Mouse (Mus musculus) hindbrain, embryonic 12.5 days (tissue): ENCODE results near the gene Vps53. TPM values are rescaled to one million over a fixed set of nuclear protein-coding genes. Genes with fewer than 3 reads are reported as not detected.

Experiments
- ATAC-seq: fragments of 200-750 bp; cut with Nextera tagmentation; 2 replicates; pipeline ENCODE4 v1.8.0; 2017; ENCODE audit warnings: moderate TSS enrichment; ENCODE audit not compliant: low FRiP score
- H3K27ac ChIP-seq: fragments of 300-500 bp; sonication (generic); 2 replicates; pipeline ENCODE4 v1.5.1; 2016; ENCODE audit warnings: mild to moderate bottlenecking
- H3K27me3 ChIP-seq: fragments of 300-500 bp; sonication (generic); 2 replicates; pipeline ENCODE4 v1.6.1; 2016; ENCODE audit warnings: mild to moderate bottlenecking
- H3K36me3 ChIP-seq: fragments of 300-500 bp; sonication (generic); 2 replicates; pipeline ENCODE4 v1.6.1; 2016; ENCODE audit warnings: mild to moderate bottlenecking
- H3K4me1 ChIP-seq: fragments of 300-500 bp; sonication (generic); 2 replicates; pipeline ENCODE4 v1.6.1; 2016
- H3K4me2 ChIP-seq: fragments of 300-500 bp; sonication (generic); replicated peaks from 2 replicates; pipeline ENCODE4 v1.6.1; 2016; ENCODE audit warnings: mild to moderate bottlenecking
- H3K4me3 ChIP-seq: fragments of 300-500 bp; sonication (generic); 2 replicates; pipeline ENCODE4 v1.5.1; 2016; ENCODE audit warnings: mild to moderate bottlenecking
- H3K9ac ChIP-seq: fragments of 300-500 bp; sonication (generic); 2 replicates; pipeline ENCODE4 v1.6.1; 2016; ENCODE audit warnings: mild to moderate bottlenecking, moderate library complexity
- H3K9me3 ChIP-seq: fragments of 300-500 bp; sonication (generic); replicated peaks from 2 replicates; pipeline ENCODE4 v1.6.1; 2016; ENCODE audit warnings: mild to moderate bottlenecking
- WGBS: fragments of 180-500 bp; shearing (Covaris S2); methylation state at CpG from one replicate; pipeline ENCODE4 v1.1.7; 2016; 5-methylcytosine and 5-hydroxymethylcytosine counted together
- polyA plus RNA-seq: library from polyadenylated mRNA; unstranded; fragments of >200 nt; fragmentation: Nextera tagmentation; extraction: Ambion mirVana; gene quantifications from 2 replicates; pipeline ENCODE4 v1.2.1, GENCODE M21; 2016

Gene Vps53
- polyA plus RNA-seq, 1 experiment from 2014 or later, result 60.6 TPM

DNA sequence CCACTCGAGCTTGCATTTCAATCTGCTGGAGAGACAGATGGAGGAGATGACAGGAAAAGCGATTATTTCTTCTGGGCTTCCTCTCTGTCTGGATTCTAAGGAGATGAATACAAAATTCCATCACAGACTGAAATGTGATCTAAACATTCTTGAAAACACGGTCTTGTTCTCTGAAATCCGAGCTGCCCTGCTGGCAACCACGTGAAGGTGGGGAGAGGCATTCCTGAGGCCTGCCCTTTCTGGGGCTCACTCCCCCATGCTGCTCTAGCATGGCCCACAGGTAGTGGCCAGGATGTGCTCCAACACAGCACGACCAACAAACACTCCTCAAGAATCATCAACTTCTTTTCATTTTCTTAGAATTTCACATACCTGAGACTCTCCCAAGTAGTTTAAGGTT is 19.2 kb downstream of the Vps53 start:
- Histone ChIP-seq H3K27me3 (no peaks in the 10 kb centered on the region), H3K9ac (no peak overlapping the region), H3K27ac (peak overlapping the region; percentile 30; the same call in 1 of the 2 replicates), H3K4me3 (no peak overlapping the region), H3K9me3 (no peaks in the 10 kb centered on the region), H3K4me1 (no peaks in the 10 kb centered on the region), H3K4me2 (no peak overlapping the region), H3K36me3 (peaks cover 62% of the 10 kb centered on the region)
- WGBS, result 60% methylated on average over 6 of the region's 6 CpGs
- ATAC-seq, result no peak

DNA sequence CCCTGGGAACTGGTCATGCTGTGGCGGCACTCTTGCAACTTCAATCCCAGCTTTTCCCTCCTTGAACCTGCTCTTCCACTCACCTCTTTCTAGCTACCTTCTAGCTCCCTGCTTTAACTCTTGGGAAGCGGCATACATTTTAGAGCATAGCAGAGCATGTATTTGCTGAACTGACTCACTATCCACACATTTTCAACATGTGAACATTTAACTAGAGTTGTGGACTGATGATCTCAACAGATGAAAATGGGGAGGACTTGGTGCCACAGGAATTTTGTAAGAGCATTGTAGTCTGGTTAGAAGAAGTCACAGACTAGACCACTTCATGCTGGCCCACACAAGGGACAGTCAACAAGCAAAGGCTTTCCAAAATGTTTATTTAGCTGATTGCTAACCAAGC is 21.1 kb downstream of the Vps53 start:
- 89% methylated on average over 2 of the region's 2 CpGs for WGBS
- no peak for ATAC-seq
- H3K4me1 ChIP-seq, result no peaks in the 10 kb centered on the region

DNA sequence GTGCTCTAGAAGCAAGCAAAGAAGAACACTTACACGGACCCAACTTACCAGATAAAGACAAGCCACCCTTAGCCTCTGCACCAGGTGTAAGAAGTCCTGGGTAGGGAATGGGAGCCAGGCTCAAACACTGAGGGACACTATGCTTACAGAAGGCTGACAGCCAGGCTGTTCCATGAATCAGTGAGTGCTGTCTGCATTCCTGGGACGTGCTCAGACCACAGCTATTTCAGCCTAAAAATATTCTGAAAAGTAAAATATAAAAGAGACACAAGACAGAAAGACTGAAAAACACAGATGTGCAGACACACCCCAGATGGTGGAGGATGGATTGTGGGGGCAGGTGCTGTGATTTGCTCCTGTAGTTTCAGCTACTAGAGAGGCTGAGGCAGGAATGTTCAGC is 24.6 kb downstream of the Vps53 start:
- peaks cover 51% of the 10 kb centered on the region for H3K36me3 ChIP-seq

More for the DNA sequence above, 21.1 kb downstream of the Vps53 start:
- no peaks in the 10 kb centered on the region for H3K27me3 ChIP-seq
- H3K4me3 ChIP-seq, result no peak overlapping the region
- no peak overlapping the region for H3K9ac ChIP-seq
- H3K36me3 ChIP-seq, result peaks cover 74% of the 10 kb centered on the region
- no peak overlapping the region for H3K27ac ChIP-seq
- H3K9me3 ChIP-seq, result no peaks in the 10 kb centered on the region
- no peak overlapping the region for H3K4me2 ChIP-seq

DNA sequence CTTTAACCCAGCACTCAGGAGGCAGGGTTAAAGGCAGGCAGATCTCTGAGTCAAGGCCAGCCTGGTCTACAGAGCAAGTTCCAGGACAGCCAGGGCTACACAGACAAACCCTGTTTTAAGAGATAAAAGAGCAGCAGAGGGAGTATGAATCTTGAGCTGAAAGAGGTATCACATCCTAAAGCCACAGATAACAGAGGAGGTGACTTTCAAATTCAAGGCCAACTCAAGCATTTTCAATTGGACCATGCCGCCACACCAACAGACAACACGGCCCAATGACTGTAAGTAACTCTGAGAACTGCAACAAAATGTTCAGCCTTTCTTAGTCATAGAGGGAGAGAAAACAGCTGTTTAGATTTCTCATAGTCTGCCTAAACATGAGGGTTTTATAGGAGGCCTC is 25.2 kb downstream of the Vps53 start:
- Histone ChIP-seq H3K4me2 (no peak overlapping the region), H3K4me3 (no peak overlapping the region), H3K27ac (no peak overlapping the region), H3K4me1 (0 out of 2 replicates have a peak, but pooled peaks cover 2% of the 10 kb centered on the region), H3K27me3 (no peaks in the 10 kb centered on the region), H3K9ac (no peak overlapping the region), H3K36me3 (peaks cover 44% of the 10 kb centered on the region), H3K9me3 (no peaks in the 10 kb centered on the region)
- WGBS, result 96% methylated on average over 2 of the region's 2 CpGs
- no peak for ATAC-seq

More for the DNA sequence above, 24.6 kb downstream of the Vps53 start:
- no peak overlapping the region for H3K4me3 ChIP-seq
- H3K4me2 ChIP-seq, result no peak overlapping the region
- no peaks in the 10 kb centered on the region for H3K4me1 ChIP-seq
- H3K27me3 ChIP-seq, result no peaks in the 10 kb centered on the region
- H3K9me3 ChIP-seq, result no peaks in the 10 kb centered on the region
- H3K9ac ChIP-seq, result no peak overlapping the region
- 94% methylated on average over 2 of the region's 2 CpGs for WGBS
- no peak for ATAC-seq
- no peak overlapping the region for H3K27ac ChIP-seq

DNA sequence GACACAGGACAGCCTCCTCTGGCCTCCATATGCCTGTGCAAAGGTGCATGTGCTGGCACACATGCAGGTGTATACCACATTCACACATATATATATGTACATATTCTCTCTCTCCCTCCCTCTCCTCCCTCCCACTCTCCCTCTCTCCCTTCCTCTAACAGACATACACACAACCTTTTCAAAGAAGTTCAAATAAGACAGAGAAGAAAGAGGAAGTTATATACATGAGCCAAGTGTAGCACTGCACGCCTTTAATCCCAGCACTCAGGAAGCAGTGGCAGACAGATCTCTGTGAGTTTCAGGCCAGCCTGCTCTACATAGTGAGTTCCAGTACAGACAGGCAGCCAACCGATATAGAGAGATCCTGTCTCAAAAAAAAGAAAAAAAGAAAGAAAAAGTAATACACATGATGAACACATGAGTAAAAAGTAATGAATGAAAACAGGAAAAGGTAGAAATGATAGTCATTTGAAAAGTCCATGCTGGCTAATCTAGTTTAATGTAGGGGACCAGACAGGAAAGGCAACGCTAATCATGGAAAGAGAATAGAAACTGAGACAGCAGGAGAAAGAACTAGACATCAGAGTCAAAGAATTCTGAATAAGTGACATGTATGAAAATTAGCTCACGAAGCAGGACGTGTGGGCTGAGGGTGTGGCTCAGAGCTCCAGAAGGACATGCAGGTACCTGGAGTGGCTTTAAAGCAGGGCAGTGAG is 26.1 kb downstream of the Vps53 start:
- ATAC-seq, result no peak
- WGBS, result 90% methylated on average over 5 of the region's 5 CpGs
- H3K9me3 ChIP-seq, result no peaks in the 10 kb centered on the region
- H3K4me2 ChIP-seq, result no peak overlapping the region
- H3K4me3 ChIP-seq, result no peak overlapping the region
- peaks cover 6% of the 10 kb centered on the region; the same call in 1 of the 2 replicates for H3K4me1 ChIP-seq
- H3K27ac ChIP-seq, result no peak overlapping the region
- H3K9ac ChIP-seq, result no peak overlapping the region
- H3K36me3 ChIP-seq, result peaks cover 38% of the 10 kb centered on the region
- no peaks in the 10 kb centered on the region for H3K27me3 ChIP-seq

DNA sequence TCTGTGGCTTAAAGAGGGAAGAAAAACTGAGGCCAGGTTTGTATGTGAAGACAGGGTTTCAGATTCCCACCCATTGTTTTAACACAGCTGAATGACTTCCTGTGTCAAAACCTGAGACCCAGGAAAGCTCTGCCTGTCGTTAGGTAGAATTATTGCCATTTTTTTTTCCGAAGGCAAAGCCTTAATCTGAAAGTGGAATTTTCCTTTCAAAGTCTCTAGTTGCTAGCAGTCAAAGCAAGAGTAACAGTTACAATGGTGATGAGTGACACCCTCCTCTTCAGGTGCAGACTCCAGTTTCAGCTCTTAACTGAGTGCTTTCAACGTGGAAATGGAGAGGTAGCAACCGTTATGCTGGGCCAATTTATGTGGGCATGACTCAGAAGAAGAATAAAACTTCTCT is 28.5 kb downstream of the Vps53 start:
- Histone ChIP-seq H3K27ac (no peak overlapping the region; the same call in 1 of the 2 replicates), H3K27me3 (no peaks in the 10 kb centered on the region), H3K9me3 (no peaks in the 10 kb centered on the region), H3K36me3 (peaks cover 24% of the 10 kb centered on the region), H3K9ac (no peak overlapping the region), H3K4me2 (no peak overlapping the region), H3K4me3 (no peak overlapping the region), H3K4me1 (peaks cover 11% of the 10 kb centered on the region)
- ATAC-seq, result no peak
- WGBS, result 66% methylated on average over 4 of the region's 4 CpGs

DNA sequence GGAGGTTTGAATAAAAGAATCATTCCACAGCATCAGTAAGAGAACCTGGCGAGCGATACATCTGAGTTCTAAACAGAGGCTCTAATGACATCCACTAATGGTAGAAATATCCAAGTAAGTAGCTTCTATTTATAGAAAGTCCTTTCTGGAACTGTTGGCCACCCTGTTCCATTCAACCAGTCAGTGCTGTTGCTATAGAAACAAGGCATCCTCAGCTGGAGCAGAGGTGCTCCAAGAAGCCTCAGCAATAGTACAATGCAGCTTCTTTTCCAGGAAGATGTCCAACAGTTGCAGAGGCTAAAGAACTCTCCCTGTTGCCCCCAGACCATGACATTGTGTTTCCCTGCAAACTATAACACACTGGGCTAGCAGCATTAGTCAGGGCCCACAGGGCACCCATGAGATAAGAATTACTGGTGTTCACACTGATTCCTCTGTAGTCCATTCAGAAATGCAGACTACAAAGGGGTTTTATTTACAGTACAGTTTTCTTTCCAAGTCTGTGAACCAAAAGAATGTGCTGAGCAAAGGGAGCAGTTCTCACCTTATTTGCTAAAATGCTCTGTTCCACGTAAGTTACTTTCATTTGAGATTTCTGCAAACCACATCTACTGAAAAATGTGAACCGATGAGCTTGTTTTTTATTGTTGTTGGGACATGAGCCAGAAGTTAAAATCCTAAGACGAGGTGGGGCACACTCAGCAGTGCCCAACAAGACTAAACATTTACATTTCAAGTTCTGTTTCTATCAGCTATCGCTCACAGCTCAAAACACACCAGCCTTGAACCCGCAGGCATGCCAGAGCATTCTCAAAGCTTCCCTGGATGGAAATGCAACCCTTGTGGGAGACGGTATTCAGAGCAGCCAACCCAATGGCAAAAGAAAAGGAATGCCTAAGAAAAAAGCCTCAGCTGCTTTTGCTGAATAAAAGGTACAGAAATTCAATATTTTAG is 31.1 kb downstream of the Vps53 start:
- no peak for ATAC-seq
- Histone ChIP-seq H3K4me2 (no peak overlapping the region), H3K27ac (peak overlapping the region; percentile 36; the same call in 1 of the 2 replicates)

DNA sequence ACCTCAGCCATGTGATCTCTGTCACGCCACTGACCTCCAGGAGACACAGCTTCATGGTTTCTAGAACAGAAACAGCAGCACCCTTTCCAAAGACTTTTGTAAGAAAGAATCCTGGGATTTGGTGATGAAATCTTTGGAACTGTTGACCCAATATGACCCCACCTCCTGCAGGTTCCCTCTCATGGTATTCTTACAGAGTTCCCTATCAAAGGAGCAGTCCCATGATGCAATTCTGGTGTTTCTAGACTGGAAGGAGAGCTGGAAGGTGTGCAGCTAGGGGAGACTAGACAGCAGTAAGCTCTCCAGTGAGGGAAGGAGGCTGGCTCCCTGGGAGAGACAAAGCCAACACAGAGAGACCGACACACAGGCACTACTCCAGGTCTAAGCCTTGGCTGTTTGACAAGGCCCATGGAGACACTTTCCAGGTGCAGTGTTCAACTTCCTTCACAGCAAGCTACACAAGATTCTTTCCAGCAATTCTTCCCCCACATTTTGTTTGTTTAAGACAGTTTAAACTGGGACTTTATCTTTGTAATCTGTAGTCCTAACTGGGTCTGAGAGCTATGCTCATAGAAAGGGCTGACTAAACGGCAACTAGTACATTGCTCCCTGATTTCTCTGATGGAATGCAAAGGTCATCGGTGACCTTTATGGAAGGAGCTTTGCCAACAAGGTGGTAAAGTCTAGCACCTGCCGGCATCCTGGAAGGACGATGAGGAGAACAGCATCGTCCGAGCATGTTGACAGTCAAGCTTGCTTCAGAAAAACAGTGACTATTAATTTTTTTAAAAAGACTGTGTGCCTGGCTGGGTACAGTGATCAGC is 33.0 kb downstream of the Vps53 start:
- WGBS, result 92% methylated on average over 8 of the region's 8 CpGs
- Histone ChIP-seq H3K9me3 (no peaks in the 10 kb centered on the region), H3K4me2 (no peak overlapping the region), H3K4me1 (peaks cover 11% of the 10 kb centered on the region), H3K27me3 (no peaks in the 10 kb centered on the region), H3K9ac (no peak overlapping the region), H3K4me3 (no peak overlapping the region), H3K36me3 (0 out of 2 replicates have a peak, but pooled peaks cover 3% of the 10 kb centered on the region), H3K27ac (no peak overlapping the region)
- ATAC-seq, result no peak

More for the DNA sequence above, 31.1 kb downstream of the Vps53 start:
- WGBS, result 78% methylated on average over 8 of the region's 8 CpGs
- Histone ChIP-seq H3K27me3 (no peaks in the 10 kb centered on the region), H3K9me3 (no peaks in the 10 kb centered on the region), H3K4me3 (no peak overlapping the region), H3K36me3 (0 out of 2 replicates have a peak, but pooled peaks cover 3% of the 10 kb centered on the region), H3K9ac (no peak overlapping the region), H3K4me1 (peaks cover 11% of the 10 kb centered on the region)

DNA sequence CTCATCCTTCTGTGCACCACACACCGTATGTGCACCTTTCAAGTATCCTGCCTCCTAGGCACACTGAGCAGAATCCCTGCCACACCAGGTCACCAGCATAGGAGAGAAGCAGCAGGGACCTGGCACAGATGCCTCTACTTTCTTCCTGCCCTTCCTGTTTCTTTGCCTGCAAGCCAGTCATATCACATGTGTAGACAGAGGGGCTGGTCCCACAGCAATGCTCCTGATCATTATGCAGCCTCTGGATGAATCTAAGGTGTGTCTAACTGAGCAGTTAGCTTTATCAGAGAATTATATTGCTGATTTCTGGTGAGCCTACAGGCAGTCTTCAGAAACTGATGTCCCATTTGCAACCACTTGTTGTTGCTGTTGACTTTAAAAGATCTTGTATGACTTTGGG is 34.3 kb downstream of the Vps53 start:
- Histone ChIP-seq H3K9ac (no peak overlapping the region), H3K36me3 (0 out of 2 replicates have a peak, but pooled peaks cover 2% of the 10 kb centered on the region), H3K9me3 (no peaks in the 10 kb centered on the region), H3K4me3 (no peak overlapping the region), H3K4me1 (peaks cover 11% of the 10 kb centered on the region), H3K27me3 (no peaks in the 10 kb centered on the region), H3K4me2 (no peak overlapping the region), H3K27ac (no peak overlapping the region)
- 100% methylated on average over 1 of the region's 1 CpGs for WGBS
- ATAC-seq, result no peak

DNA sequence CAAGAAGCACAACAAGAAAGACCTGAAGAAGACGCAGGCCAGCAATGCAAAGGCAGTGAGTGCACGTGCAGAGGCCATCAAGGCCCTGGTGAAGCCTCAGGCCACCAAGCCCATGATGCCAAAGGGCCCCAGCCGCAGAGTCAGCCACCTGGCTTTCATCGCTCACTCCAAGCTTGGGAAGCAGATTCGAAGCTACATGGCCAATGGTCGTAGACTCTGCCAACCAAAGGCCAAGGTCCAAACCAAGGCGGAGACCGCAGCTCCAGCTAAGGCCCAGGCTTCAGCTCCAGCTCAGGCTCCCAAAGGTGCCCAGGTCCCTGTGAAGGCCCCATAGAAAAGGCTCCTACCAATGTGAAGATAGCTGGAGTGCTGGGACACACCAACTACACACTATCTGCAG is 35.1 kb downstream of the Vps53 start:
- Histone ChIP-seq H3K27me3 (no peaks in the 10 kb centered on the region), H3K27ac (no peak overlapping the region), H3K36me3 (no peaks in the 10 kb centered on the region), H3K4me2 (no peak overlapping the region), H3K9me3 (no peaks in the 10 kb centered on the region), H3K4me3 (no peak overlapping the region), H3K9ac (no peak overlapping the region), H3K4me1 (peaks cover 10% of the 10 kb centered on the region)
- 94% methylated on average over 8 of the region's 8 CpGs for WGBS
- no peak for ATAC-seq

DNA sequence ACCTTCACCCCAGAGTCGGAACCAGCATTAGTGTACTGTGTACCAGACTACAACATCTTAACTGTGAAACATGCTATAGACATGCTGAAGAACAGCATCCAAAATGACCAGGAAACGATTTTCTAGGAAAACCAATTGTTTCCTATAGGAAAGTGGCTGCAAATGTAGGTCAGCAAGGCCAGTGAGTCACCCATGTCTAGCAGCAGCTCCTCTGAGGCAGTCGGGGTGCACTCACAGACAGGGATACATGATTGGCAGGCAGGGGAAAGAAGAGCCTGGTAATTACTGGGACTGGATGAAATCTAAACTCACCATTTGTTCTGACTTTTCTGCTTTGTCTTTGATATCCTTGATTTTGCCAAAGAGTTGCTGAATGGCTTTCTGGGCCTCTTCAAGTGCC is 41.5 kb downstream of the Vps53 start:
- Histone ChIP-seq H3K27ac (no peak overlapping the region), H3K4me1 (no peaks in the 10 kb centered on the region), H3K4me2 (no peak overlapping the region), H3K9ac (no peak overlapping the region), H3K4me3 (no peak overlapping the region), H3K9me3 (no peaks in the 10 kb centered on the region), H3K27me3 (no peaks in the 10 kb centered on the region), H3K36me3 (peaks cover 46% of the 10 kb centered on the region)
- 86% methylated on average over 3 of the region's 3 CpGs for WGBS
- ATAC-seq, result no peak
